Mouse (Mus musculus): ENCODE measurements around the gene Slc38a4. TPM values are rescaled to one million over a fixed set of nuclear protein-coding genes. Genes with fewer than 3 reads are reported as not detected.

The Slc38a4 gene
- polyA plus RNA-seq, 1 experiment from 2014 or later: 127 TPM

DNA sequence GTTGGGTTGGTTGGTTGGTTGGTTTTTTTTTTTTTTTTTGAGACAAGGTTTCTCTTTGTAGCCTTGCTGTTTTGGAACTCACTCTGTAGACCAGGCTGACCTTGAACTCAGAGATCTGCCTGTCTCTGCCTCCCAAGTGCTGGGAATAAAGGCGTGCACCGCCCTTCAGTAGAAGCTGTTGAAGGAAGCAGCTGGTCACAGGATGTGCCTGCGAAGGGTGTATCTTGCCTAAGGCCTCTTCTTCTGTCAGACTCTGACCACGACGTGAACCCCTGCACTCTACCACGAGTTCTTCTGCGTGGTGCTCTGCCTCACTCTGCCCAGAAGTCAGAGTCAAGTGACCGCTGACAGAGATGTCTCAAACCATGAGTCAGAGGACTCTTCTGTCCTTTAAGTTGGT is 18.0 kb downstream of the Slc38a4 start:
- Histone ChIP-seq H3K27me3 (ENCODE audit: control insufficient read depth, insufficient read depth, low read length) (no peaks in the 10 kb centered on the region), H3K4me2 (ENCODE audit: low read length) (no peak overlapping the region), H3K4me1 (ENCODE audit: control insufficient read depth in 2 of 2, insufficient read depth in 2 of 2, low read length in 2 of 2) (peaks cover 14 to 20% of the 10 kb centered on the region in 2 experiments), H3K9me3 (ENCODE audit: control insufficient read depth, low read length) (no peaks in the 10 kb centered on the region), H3K4me3 (ENCODE audit: control insufficient read depth in 1 of 2, insufficient read depth in 1 of 2, low read depth in 1 of 2, low read length in 2 of 2) (no peak overlapping the region), H3K9ac (ENCODE audit: low read length) (no peak overlapping the region), H3K27ac (replicated peaks in 1 of 2; ENCODE audit: control insufficient read depth in 1 of 2, insufficient read depth in 1 of 2, low read depth in 2 of 2, low read length in 2 of 2) (no peak overlapping the region), H3K36me3 (ENCODE audit: control insufficient read depth, insufficient read depth, low read length) (no peaks in the 10 kb centered on the region)
- ATAC-seq (ENCODE audit: insufficient number of reproducible peaks, insufficient read depth, low FRiP score, low read depth): no peak
- 80% methylated on average over 8 of the region's 8 CpGs for WGBS

DNA sequence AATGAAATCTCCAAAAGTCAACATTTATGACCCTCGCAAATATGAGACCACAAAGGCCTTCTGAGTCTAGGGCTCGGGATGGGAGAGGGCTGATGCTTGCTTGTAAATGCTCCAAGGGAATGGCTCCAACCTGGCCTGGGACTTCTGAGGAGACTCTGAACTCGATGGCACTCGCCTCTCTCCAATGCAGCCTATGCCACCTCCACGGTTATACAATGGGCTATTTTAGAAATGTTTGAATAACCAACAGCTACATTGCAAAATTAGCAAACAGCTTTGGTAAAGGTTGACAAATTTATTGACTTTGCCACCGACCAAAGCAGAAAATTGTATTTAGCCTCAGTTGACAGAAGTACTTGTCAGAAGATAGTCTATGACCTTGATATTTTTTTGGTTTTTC is 19.9 kb downstream of the Slc38a4 start:
- H3K4me3 ChIP-seq (ENCODE audit: control insufficient read depth in 1 of 2, insufficient read depth in 1 of 2, low read depth in 1 of 2, low read length in 2 of 2): no peak overlapping the region
- no peak overlapping the region for H3K9ac ChIP-seq (ENCODE audit: low read length)
- H3K36me3 ChIP-seq (ENCODE audit: control insufficient read depth, insufficient read depth, low read length): no peaks in the 10 kb centered on the region
- no peak overlapping the region for H3K27ac ChIP-seq (replicated peaks in 1 of 2; ENCODE audit: control insufficient read depth in 1 of 2, insufficient read depth in 1 of 2, low read depth in 2 of 2, low read length in 2 of 2)
- H3K4me2 ChIP-seq (ENCODE audit: low read length): no peak overlapping the region
- no peak for ATAC-seq (ENCODE audit: insufficient number of reproducible peaks, insufficient read depth, low FRiP score, low read depth)
- 82% methylated on average over 6 of the region's 6 CpGs for WGBS
- peaks cover 10% of the 10 kb centered on the region in 2 experiments for H3K4me1 ChIP-seq (ENCODE audit: control insufficient read depth in 2 of 2, insufficient read depth in 2 of 2, low read length in 2 of 2)
- no peaks in the 10 kb centered on the region for H3K27me3 ChIP-seq (ENCODE audit: control insufficient read depth, insufficient read depth, low read length)
- H3K9me3 ChIP-seq (ENCODE audit: control insufficient read depth, low read length): no peaks in the 10 kb centered on the region

DNA sequence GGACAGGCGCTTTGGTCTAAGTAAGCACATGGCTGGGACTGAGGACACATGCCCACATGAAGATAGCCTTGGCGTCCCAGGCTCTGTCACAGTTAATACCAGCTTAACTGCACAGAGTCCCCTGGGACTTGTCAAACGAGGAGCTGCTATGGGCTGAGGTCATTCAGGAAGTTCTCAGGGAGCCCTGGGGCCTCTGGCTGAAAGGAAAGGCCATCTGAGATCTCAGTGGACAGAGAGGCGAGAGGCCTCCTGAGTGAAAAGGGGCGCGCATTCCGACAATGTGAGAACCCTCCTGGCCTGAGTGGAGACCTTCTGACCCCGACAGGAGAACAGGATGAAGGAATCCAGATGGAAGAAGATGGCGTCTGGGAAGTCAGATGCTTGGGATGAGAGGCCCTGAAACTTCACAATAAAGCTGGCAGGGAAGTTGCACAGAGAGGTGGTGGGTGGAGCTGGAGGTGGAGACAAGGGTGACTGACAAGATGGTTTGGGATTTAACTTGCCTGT is 22.2 kb downstream of the Slc38a4 start:
- Histone ChIP-seq H3K4me3 (ENCODE audit: control insufficient read depth in 1 of 2, insufficient read depth in 1 of 2, low read depth in 1 of 2, low read length in 2 of 2) (no peak overlapping the region), H3K9ac (ENCODE audit: low read length) (no peak overlapping the region), H3K4me2 (ENCODE audit: low read length) (no peak overlapping the region), H3K36me3 (ENCODE audit: control insufficient read depth, insufficient read depth, low read length) (no peaks in the 10 kb centered on the region), H3K9me3 (ENCODE audit: control insufficient read depth, low read length) (no peaks in the 10 kb centered on the region), H3K27me3 (ENCODE audit: control insufficient read depth, insufficient read depth, low read length) (no peaks in the 10 kb centered on the region), H3K4me1 (ENCODE audit: control insufficient read depth in 2 of 2, insufficient read depth in 2 of 2, low read length in 2 of 2) (peaks cover 10 to 12% of the 10 kb centered on the region in 2 experiments), H3K27ac (replicated peaks in 1 of 2; ENCODE audit: control insufficient read depth in 1 of 2, insufficient read depth in 1 of 2, low read depth in 2 of 2, low read length in 2 of 2) (peak overlapping the region; percentile 65 to 74)
- ATAC-seq (ENCODE audit: insufficient number of reproducible peaks, insufficient read depth, low FRiP score, low read depth): peak; percentile 55; the same call in 1 of the 2 replicates
- WGBS: 11% methylated on average over 9 of the region's 9 CpGs

DNA sequence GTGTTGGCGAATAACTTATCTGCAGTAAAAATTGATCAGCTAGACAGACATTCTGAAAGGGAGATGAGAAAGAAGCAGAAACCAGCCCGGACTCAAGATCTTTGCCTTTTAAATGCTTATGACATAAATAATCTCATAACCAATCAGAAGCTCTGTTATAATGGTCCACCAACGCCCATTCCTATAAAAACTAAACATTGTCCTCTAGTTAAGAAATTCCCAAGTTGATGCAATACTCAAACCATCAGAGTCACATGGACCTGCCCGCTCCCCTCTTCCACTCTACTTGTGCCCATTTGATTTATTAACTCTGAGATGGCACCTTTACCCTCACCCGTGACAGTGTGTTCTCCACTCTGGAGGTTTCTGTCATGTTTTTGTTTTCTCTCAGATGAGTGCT is 23.9 kb downstream of the Slc38a4 start:
- no peak overlapping the region for H3K27ac ChIP-seq (replicated peaks in 1 of 2; ENCODE audit: control insufficient read depth in 1 of 2, insufficient read depth in 1 of 2, low read depth in 2 of 2, low read length in 2 of 2)
- ATAC-seq (ENCODE audit: insufficient number of reproducible peaks, insufficient read depth, low FRiP score, low read depth): no peak
- H3K9me3 ChIP-seq (ENCODE audit: control insufficient read depth, low read length): no peaks in the 10 kb centered on the region
- peaks cover 10 to 12% of the 10 kb centered on the region in 2 experiments for H3K4me1 ChIP-seq (ENCODE audit: control insufficient read depth in 2 of 2, insufficient read depth in 2 of 2, low read length in 2 of 2)
- no peaks in the 10 kb centered on the region for H3K27me3 ChIP-seq (ENCODE audit: control insufficient read depth, insufficient read depth, low read length)
- no peak overlapping the region for H3K9ac ChIP-seq (ENCODE audit: low read length)
- no peak overlapping the region for H3K4me3 ChIP-seq (ENCODE audit: control insufficient read depth in 1 of 2, insufficient read depth in 1 of 2, low read depth in 1 of 2, low read length in 2 of 2)
- H3K36me3 ChIP-seq (ENCODE audit: control insufficient read depth, insufficient read depth, low read length): no peaks in the 10 kb centered on the region
- 85% methylated on average over 5 of the region's 5 CpGs for WGBS
- no peak overlapping the region for H3K4me2 ChIP-seq (ENCODE audit: low read length)

DNA sequence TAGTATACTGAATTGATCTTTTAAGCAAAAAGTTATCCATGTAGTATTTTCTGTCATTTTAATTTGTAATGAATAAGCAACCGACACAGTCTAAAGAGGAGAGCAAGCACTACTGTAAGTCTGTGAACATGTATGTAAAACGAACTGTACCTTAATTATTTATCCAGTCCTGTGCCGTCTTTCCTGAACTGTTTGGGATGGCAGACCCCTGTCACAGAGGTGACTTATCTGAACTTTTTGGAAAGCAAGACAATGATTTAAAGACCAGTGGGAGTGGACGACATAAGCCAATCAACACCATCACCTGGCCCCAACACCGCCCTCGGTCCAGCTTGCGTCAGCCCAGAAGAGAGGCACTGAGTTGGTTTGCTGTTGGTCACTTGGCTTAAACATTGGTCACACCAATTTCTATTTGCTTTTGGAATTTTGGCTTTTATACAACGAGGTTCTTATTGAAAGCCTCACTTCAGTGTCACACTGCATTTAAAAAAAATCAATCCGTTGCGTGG is 24.7 kb downstream of the Slc38a4 start:
- 86% methylated on average over 10 of the region's 10 CpGs for WGBS
- H3K4me3 ChIP-seq (ENCODE audit: control insufficient read depth in 1 of 2, insufficient read depth in 1 of 2, low read depth in 1 of 2, low read length in 2 of 2): no peak overlapping the region

DNA sequence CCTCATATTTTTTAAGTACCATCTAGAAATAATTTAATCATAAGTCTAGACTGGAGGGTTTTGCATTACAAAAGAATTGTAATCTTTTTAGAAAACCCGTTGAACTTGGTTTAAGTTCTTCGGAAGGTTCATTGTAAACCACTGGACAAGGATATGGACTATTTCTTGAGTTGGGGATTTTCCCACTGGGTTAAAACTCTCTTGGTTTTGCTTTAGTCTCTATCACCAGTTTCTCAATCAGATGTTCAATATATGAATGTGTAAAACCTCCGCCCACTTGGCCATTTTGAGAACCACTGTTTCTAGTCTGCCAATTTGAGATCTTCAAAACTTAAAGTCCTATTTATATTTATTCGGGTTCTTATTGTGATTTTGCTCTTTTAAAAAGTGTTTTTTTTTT is 25.6 kb downstream of the Slc38a4 start:
- Histone ChIP-seq H3K4me2 (ENCODE audit: low read length) (no peak overlapping the region), H3K27ac (replicated peaks in 1 of 2; ENCODE audit: control insufficient read depth in 1 of 2, insufficient read depth in 1 of 2, low read depth in 2 of 2, low read length in 2 of 2) (no peak overlapping the region), H3K9ac (ENCODE audit: low read length) (no peak overlapping the region), H3K4me1 (ENCODE audit: control insufficient read depth in 2 of 2, insufficient read depth in 2 of 2, low read length in 2 of 2) (peaks cover 9 to 10% of the 10 kb centered on the region in 2 experiments), H3K36me3 (ENCODE audit: control insufficient read depth, insufficient read depth, low read length) (no peaks in the 10 kb centered on the region), H3K9me3 (ENCODE audit: control insufficient read depth, low read length) (no peaks in the 10 kb centered on the region), H3K27me3 (ENCODE audit: control insufficient read depth, insufficient read depth, low read length) (no peaks in the 10 kb centered on the region), H3K4me3 (ENCODE audit: control insufficient read depth in 1 of 2, insufficient read depth in 1 of 2, low read depth in 1 of 2, low read length in 2 of 2) (no peak overlapping the region)
- WGBS: 91% methylated on average over 4 of the region's 4 CpGs
- no peak for ATAC-seq (ENCODE audit: insufficient number of reproducible peaks, insufficient read depth, low FRiP score, low read depth)

More for the DNA sequence above, 24.7 kb downstream of the Slc38a4 start:
- Histone ChIP-seq H3K9me3 (ENCODE audit: control insufficient read depth, low read length) (no peaks in the 10 kb centered on the region), H3K36me3 (ENCODE audit: control insufficient read depth, insufficient read depth, low read length) (no peaks in the 10 kb centered on the region), H3K9ac (ENCODE audit: low read length) (no peak overlapping the region), H3K4me1 (ENCODE audit: control insufficient read depth in 2 of 2, insufficient read depth in 2 of 2, low read length in 2 of 2) (peaks cover 9 to 10% of the 10 kb centered on the region in 2 experiments), H3K27ac (replicated peaks in 1 of 2; ENCODE audit: control insufficient read depth in 1 of 2, insufficient read depth in 1 of 2, low read depth in 2 of 2, low read length in 2 of 2) (no peak overlapping the region), H3K27me3 (ENCODE audit: control insufficient read depth, insufficient read depth, low read length) (no peaks in the 10 kb centered on the region), H3K4me2 (ENCODE audit: low read length) (no peak overlapping the region)
- ATAC-seq (ENCODE audit: insufficient number of reproducible peaks, insufficient read depth, low FRiP score, low read depth): no peak

DNA sequence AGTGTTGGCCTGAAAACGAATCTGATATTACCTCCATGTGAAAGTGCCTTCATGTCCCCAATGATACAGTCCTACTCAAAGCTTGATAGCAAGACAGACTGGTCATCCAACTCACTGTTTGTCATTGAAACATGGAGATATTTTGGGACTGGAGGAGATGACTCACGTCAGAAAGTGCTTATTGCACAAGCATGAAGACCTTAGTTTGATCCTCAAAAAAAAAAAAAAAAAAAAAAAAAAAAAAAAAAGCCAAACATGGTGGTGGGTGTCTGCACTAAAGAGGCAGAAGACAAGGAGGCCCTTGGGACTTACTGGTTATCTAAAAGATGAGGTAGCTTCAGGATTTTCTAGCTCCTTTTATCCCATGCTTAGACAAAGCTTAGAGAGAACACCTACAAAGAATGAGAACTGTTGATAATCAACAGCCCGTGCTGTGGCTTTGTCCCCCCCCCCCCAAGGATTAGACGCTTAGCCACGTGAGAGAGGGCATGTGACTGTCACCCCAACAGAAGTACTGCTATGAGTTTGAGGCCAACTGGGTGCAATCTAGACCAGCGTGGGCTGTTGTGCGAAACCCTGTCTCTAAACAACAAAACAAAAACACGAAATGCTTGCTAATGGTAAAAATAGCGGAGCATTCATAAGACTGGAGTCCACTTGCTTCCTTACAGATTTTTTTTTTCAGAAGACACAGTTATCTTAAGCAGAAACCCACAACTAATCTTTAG is 26.5 kb downstream of the Slc38a4 start:
- H3K9ac ChIP-seq (ENCODE audit: low read length): no peak overlapping the region
- WGBS: 72% methylated on average over 9 of the region's 9 CpGs
- H3K9me3 ChIP-seq (ENCODE audit: control insufficient read depth, low read length): no peaks in the 10 kb centered on the region

More for the DNA sequence above, 26.5 kb downstream of the Slc38a4 start:
- no peak overlapping the region for H3K4me3 ChIP-seq (ENCODE audit: control insufficient read depth in 1 of 2, insufficient read depth in 1 of 2, low read depth in 1 of 2, low read length in 2 of 2)
- no peak overlapping the region for H3K27ac ChIP-seq (replicated peaks in 1 of 2; ENCODE audit: control insufficient read depth in 1 of 2, insufficient read depth in 1 of 2, low read depth in 2 of 2, low read length in 2 of 2)
- H3K27me3 ChIP-seq (ENCODE audit: control insufficient read depth, insufficient read depth, low read length): no peaks in the 10 kb centered on the region
- peaks cover 9% of the 10 kb centered on the region in 2 experiments for H3K4me1 ChIP-seq (ENCODE audit: control insufficient read depth in 2 of 2, insufficient read depth in 2 of 2, low read length in 2 of 2)
- no peaks in the 10 kb centered on the region for H3K36me3 ChIP-seq (ENCODE audit: control insufficient read depth, insufficient read depth, low read length)
- ATAC-seq (ENCODE audit: insufficient number of reproducible peaks, insufficient read depth, low FRiP score, low read depth): no peak
- no peak overlapping the region for H3K4me2 ChIP-seq (ENCODE audit: low read length)

All from heart, embryonic 14.5 days (tissue).